Mouse (Mus musculus) liver, embryonic 11.5 days (tissue): ENCODE results near the gene Fam168a. TPM values are rescaled to one million over a fixed set of nuclear protein-coding genes. Genes with fewer than 3 reads are reported as not detected.

Experiments
- ATAC-seq: fragments of 200-750 bp; cut with Nextera tagmentation; replicated peaks from 2 replicates; pipeline ENCODE4 v1.8.0; 2017; ENCODE audit warnings: moderate number of reproducible peaks, mild to moderate bottlenecking, moderate TSS enrichment, moderate library complexity; ENCODE audit not compliant: low FRiP score
- DNase-seq: peaks from one replicate; pipeline ENCODE4 v3.0.0-alpha.2; 2017; ENCODE audit warnings: low spot score
- H3K27ac ChIP-seq: fragments of 300-500 bp; sonication (generic); 2 replicates; pipeline ENCODE4 v1.5.1; 2014; ENCODE audit warnings: mild to moderate bottlenecking, low read depth, low read length, control low read depth
- H3K27me3 ChIP-seq: fragments of 300-500 bp; sonication (generic); replicated peaks from 2 replicates; pipeline ENCODE4 v1.6.1; 2014; ENCODE audit warnings: low read length, mixed read lengths; ENCODE audit not compliant: control insufficient read depth, insufficient read depth
- H3K36me3 ChIP-seq: fragments of 300-500 bp; sonication (generic); 2 replicates; pipeline ENCODE4 v1.6.1; 2014; ENCODE audit warnings: mild to moderate bottlenecking, low read length, moderate library complexity, mixed read lengths; ENCODE audit not compliant: control insufficient read depth, insufficient read depth
- H3K4me1 ChIP-seq: fragments of 300-500 bp; sonication (generic); replicated peaks from 2 replicates; pipeline ENCODE4 v1.6.1; 2014; ENCODE audit warnings: low read length, mixed read lengths; ENCODE audit not compliant: control insufficient read depth, insufficient read depth
- H3K4me2 ChIP-seq: fragments of 300-500 bp; sonication (generic); 2 replicates; pipeline ENCODE4 v1.6.1; 2014; ENCODE audit warnings: mild to moderate bottlenecking, control low read depth, moderate library complexity
- H3K4me3 ChIP-seq: fragments of 300-500 bp; sonication (generic); 2 replicates; pipeline ENCODE4 v1.5.1; 2014; ENCODE audit warnings: low read depth, low read length, control low read depth
- H3K9ac ChIP-seq: fragments of 300-500 bp; sonication (generic); 2 replicates; pipeline ENCODE4 v1.6.1; 2014; ENCODE audit warnings: low read depth, low read length, control low read depth
- H3K9me3 ChIP-seq: fragments of 300-500 bp; sonication (generic); 2 replicates; pipeline ENCODE4 v1.6.1; 2016; ENCODE audit warnings: low read length, inconsistent platforms, mixed read lengths; ENCODE audit not compliant: control insufficient read depth
- WGBS: fragments of 180-500 bp; shearing (Covaris S2); extraction: QIAGEN DNeasy Blood & Tissue Kit; methylation state at CpG from one replicate; pipeline ENCODE4 v1.1.7; 2014; 5-methylcytosine and 5-hydroxymethylcytosine counted together
- polyA plus RNA-seq: library from polyadenylated mRNA; unstranded; fragments of >200 nt; fragmentation: Nextera tagmentation; extraction: Ambion mirVana; gene quantifications from 2 replicates; pipeline ENCODE4 v1.2.1, GENCODE M21; 2014

Fam168a gene
- polyA plus RNA-seq, 1 experiment from 2014 or later, result 18.8 TPM

GRCm38 (mm10) chr7:100862828-100863638, 156.6 kb downstream of the Fam168a start, which contains the start of gene Relt:
Gene Relt (minus strand): TSS chr7:100863446.
- Histone ChIP-seq H3K27me3 (no peaks in the 10 kb centered on the region), H3K9ac (peak within 1 kb of the TSS; percentile 97), H3K4me2 (peak within 1 kb of the TSS; percentile 95), H3K36me3 (peaks cover 2% of the 10 kb centered on the region; the same call in 1 of the 2 replicates), H3K4me1 (peaks cover 49% of the 10 kb centered on the region), H3K27ac (peak within 1 kb of the TSS; percentile 95), H3K4me3 (peak within 1 kb of the TSS; percentile 92), H3K9me3 (no peaks in the 10 kb centered on the region)
- under 1% methylated on average over 91 of the region's 91 CpGs for WGBS
- peak; percentile 97 for DNase-seq
- ATAC-seq, result peak; percentile 85

GRCm38 (mm10) chr7:100866675-100867074, 160.2 kb downstream of the Fam168a start:
- H3K4me2 ChIP-seq, result no peak overlapping the region

GRCm38 (mm10) chr7:100867561-100867960, 161.1 kb downstream of the Fam168a start:
- Histone ChIP-seq H3K4me2 (no peak overlapping the region), H3K4me1 (peaks cover 15% of the 10 kb centered on the region), H3K27me3 (no peaks in the 10 kb centered on the region), H3K36me3 (no peaks in the 10 kb centered on the region), H3K27ac (no peak overlapping the region), H3K9me3 (no peaks in the 10 kb centered on the region), H3K4me3 (no peak overlapping the region), H3K9ac (no peak overlapping the region)
- 42% methylated on average over 2 of the region's 2 CpGs for WGBS
- ATAC-seq (no peak), DNase-seq (no peak)

More at GRCm38 (mm10) chr7:100866675-100867074, 160.2 kb downstream of the Fam168a start:
- no peak for ATAC-seq
- Histone ChIP-seq H3K9me3 (no peaks in the 10 kb centered on the region), H3K9ac (no peak overlapping the region), H3K27ac (no peak overlapping the region), H3K27me3 (no peaks in the 10 kb centered on the region), H3K4me1 (peaks cover 16% of the 10 kb centered on the region), H3K4me3 (no peak overlapping the region), H3K36me3 (no peaks in the 10 kb centered on the region)
- DNase-seq, result peak; percentile 65
- 10% methylated on average over 3 of the region's 3 CpGs for WGBS

GRCm38 (mm10) chr7:100868551-100868950, 162.1 kb downstream of the Fam168a start:
- H3K9ac ChIP-seq, result no peak overlapping the region
- ATAC-seq (no peak), DNase-seq (no peak)
- H3K27me3 ChIP-seq, result no peaks in the 10 kb centered on the region
- H3K9me3 ChIP-seq, result no peaks in the 10 kb centered on the region
- WGBS, result 65% methylated on average over 4 of the region's 4 CpGs
- H3K27ac ChIP-seq, result 0 out of 2 replicates have a peak overlapping the region, but pooled peaks have one; percentile 50
- peaks cover 15% of the 10 kb centered on the region for H3K4me1 ChIP-seq
- no peak overlapping the region for H3K4me2 ChIP-seq
- no peak overlapping the region for H3K4me3 ChIP-seq
- H3K36me3 ChIP-seq, result 0 out of 2 replicates have a peak, but pooled peaks cover 3% of the 10 kb centered on the region

- no peak overlapping the region for H3K4me2 ChIP-seq
- 0 out of 2 replicates have a peak overlapping the region, but pooled peaks have one; percentile 7 for H3K27ac ChIP-seq
- H3K9ac ChIP-seq, result no peak overlapping the region
- H3K27me3 ChIP-seq, result no peaks in the 10 kb centered on the region
- peaks cover 5% of the 10 kb centered on the region; the same call in 1 of the 2 replicates for H3K36me3 ChIP-seq
- H3K4me3 ChIP-seq, result no peak overlapping the region
- peaks cover 15% of the 10 kb centered on the region for H3K4me1 ChIP-seq
- DNase-seq (no peak), ATAC-seq (no peak)
- no peaks in the 10 kb centered on the region for H3K9me3 ChIP-seq
- WGBS, result 81% methylated on average over 8 of the region's 8 CpGs
Observed at GRCm38 (mm10) chr7:100869877-100870629, 163.6 kb downstream of the Fam168a start.

GRCm38 (mm10) chr7:100871355-100871754, 164.9 kb downstream of the Fam168a start:
- H3K27ac ChIP-seq, result no peak overlapping the region
- H3K4me2 ChIP-seq, result no peak overlapping the region
- no peak overlapping the region for H3K4me3 ChIP-seq
- DNase-seq (no peak), ATAC-seq (no peak)
- H3K36me3 ChIP-seq, result peaks cover 5% of the 10 kb centered on the region; the same call in 1 of the 2 replicates
- peaks cover 15% of the 10 kb centered on the region for H3K4me1 ChIP-seq
- H3K27me3 ChIP-seq, result no peaks in the 10 kb centered on the region
- WGBS, result 81% methylated on average over 4 of the region's 4 CpGs
- no peaks in the 10 kb centered on the region for H3K9me3 ChIP-seq
- no peak overlapping the region for H3K9ac ChIP-seq

GRCm38 (mm10) chr7:100871892-100872291, 165.5 kb downstream of the Fam168a start:
- WGBS, result 76% methylated on average over 5 of the region's 5 CpGs

GRCm38 (mm10) chr7:100873197-100873596, 166.8 kb downstream of the Fam168a start:
- no peaks in the 10 kb centered on the region for H3K27me3 ChIP-seq
- no peak overlapping the region for H3K9ac ChIP-seq
- DNase-seq, result no peak
- WGBS, result 92% methylated on average over 13 of the region's 13 CpGs
- H3K9me3 ChIP-seq, result no peaks in the 10 kb centered on the region
- H3K4me2 ChIP-seq, result no peak overlapping the region
- peaks cover 8% of the 10 kb centered on the region; the same call in 1 of the 2 replicates for H3K36me3 ChIP-seq
- ATAC-seq, result no peak
- H3K27ac ChIP-seq, result no peak overlapping the region
- H3K4me1 ChIP-seq, result 0 out of 2 replicates have a peak, but pooled peaks cover 6% of the 10 kb centered on the region
- no peak overlapping the region for H3K4me3 ChIP-seq

More at GRCm38 (mm10) chr7:100871892-100872291, 165.5 kb downstream of the Fam168a start:
- Histone ChIP-seq H3K9ac (no peak overlapping the region), H3K4me3 (no peak overlapping the region), H3K36me3 (peaks cover 5% of the 10 kb centered on the region; the same call in 1 of the 2 replicates), H3K27ac (no peak overlapping the region), H3K27me3 (no peaks in the 10 kb centered on the region), H3K4me2 (no peak overlapping the region), H3K4me1 (peaks cover 15% of the 10 kb centered on the region), H3K9me3 (no peaks in the 10 kb centered on the region)
- ATAC-seq, result no peak
- DNase-seq, result no peak
